26 mouse cellular contexts compared by ENCODE assay signal in genomic region chr5:103184256-103184655, GRCm38 (mm10). TPM values are rescaled to one million over a fixed set of nuclear protein-coding genes. Genes with fewer than 3 reads are reported as not detected.
"Had no signal": no experiment of that assay in that cellular context is flagged by ENCODE, and none has a peak within 500 bp of the region (broad histone marks: within the 10 kb centered on the region; RNA-seq: fewer than 3 reads in every experiment).

No protein-coding gene starts in this region.

- H3K27me3 ChIP-seq: hindbrain, embryonic 12.5 days; intestine, embryonic 15.5 days; limb, embryonic 12.5 days; liver, embryonic 13.5 days; liver, embryonic 15.5 days had no signal

- H3K9ac ChIP-seq: hindbrain, embryonic 12.5 days; hindbrain, embryonic 14.5 days; intestine, embryonic 15.5 days; limb, embryonic 12.5 days; liver, embryonic 13.5 days; liver, embryonic 15.5 days had no signal

- H3K4me1 ChIP-seq: hindbrain, embryonic 10.5 days; hindbrain, embryonic 12.5 days; intestine, embryonic 15.5 days; limb, embryonic 10.5 days; limb, embryonic 12.5 days; liver, embryonic 13.5 days; liver, embryonic 15.5 days had no signal

- H3K4me3 ChIP-seq: gastrocnemius, adult 2 months; heart, adult 2 months; hindbrain, embryonic 10.5 days; hindbrain, embryonic 12.5 days; intestine, embryonic 15.5 days; limb, embryonic 10.5 days; limb, embryonic 12.5 days; liver, embryonic 13.5 days; liver, embryonic 15.5 days had no signal

- ATAC-seq: hindbrain, embryonic 16.5 days; inflammation-experienced regulatory T-cells, adult 6 months; intestine, embryonic 15.5 days; intestine, postnatal 0 days had no signal

- H3K4me2 ChIP-seq: heart, embryonic 11.5 days; hindbrain, embryonic 12.5 days; hindbrain, embryonic 14.5 days; intestine, embryonic 15.5 days; limb, embryonic 12.5 days; liver, embryonic 11.5 days; liver, embryonic 13.5 days; liver, embryonic 15.5 days had no signal

- H3K9me3 ChIP-seq: intestine, embryonic 15.5 days; limb, embryonic 10.5 days; liver, embryonic 15.5 days had no signal

- DNase-seq: gastrocnemius, adult 2 months; gastrocnemius, postnatal 10 days; gastrocnemius, postnatal 25 days; heart, adult 2 months; heart, postnatal 10 days; heart, postnatal 4 days; kidney, adult 18-20 months; kidney, adult 8-10 months; kidney, postnatal 10 days; kidney, postnatal 25 days; kidney, postnatal 4 days; liver; liver, embryonic 13.5 days had no signal

- H3K27ac ChIP-seq: gastrocnemius, adult 2 months; heart, adult 2 months; hindbrain, embryonic 10.5 days; hindbrain, embryonic 12.5 days; hindbrain, embryonic 14.5 days; intestine, embryonic 15.5 days; limb, embryonic 10.5 days; limb, embryonic 12.5 days; liver, embryonic 13.5 days; liver, embryonic 15.5 days had no signal

- H3K36me3 ChIP-seq: hindbrain, embryonic 12.5 days; intestine, embryonic 15.5 days; limb, embryonic 10.5 days; limb, embryonic 12.5 days; liver, embryonic 13.5 days; liver, embryonic 15.5 days had no signal

RNA-seq across cellular contexts. Expression of gene Mapk10, which starts 26.9 kb away (rescaled TPM):
- total RNA-seq: granulocyte monocyte progenitor cell, adult 5-6 weeks had no signal
- polyA plus RNA-seq: inflammation-experienced regulatory T-cells, adult 6 months had no signal
